11 mouse cellular contexts compared by ENCODE assay signal in genomic region chr14:28004023-28004422, GRCm38 (mm10).
DNase-seq lines count a peak whose midpoint lies in the region; ATAC-seq and TF ChIP-seq lines count a peak whose summit lies in the region.
"Had no signal": no experiment of that assay in that cellular context is flagged by ENCODE, and none has a peak within 500 bp of the region (broad histone marks: within the 10 kb centered on the region; RNA-seq: fewer than 3 reads in every experiment).

No protein-coding gene starts in this region.

- ATAC-seq in monocyte, adult 5-6 weeks (replicated peaks; ENCODE audit: insufficient number of reproducible peaks, low FRiP score, low TSS enrichment, poor library complexity, severe bottlenecking) = no peak
- ATAC-seq: CD4-positive, CD25-positive, alpha-beta regulatory T cell, adult 4 months; intestine, embryonic 15.5 days had no signal

- H3K9ac ChIP-seq in CH12.LX (ENCODE audit: insufficient read depth, low read depth) = no peak overlapping the region
- H3K9ac ChIP-seq: intestine, embryonic 15.5 days; midbrain, embryonic 12.5 days had no signal

- H3K79me2 ChIP-seq in CH12.LX (replicated peaks; ENCODE audit: control insufficient read depth, extremely low read depth, insufficient read depth, poor library complexity, severe bottlenecking) = no peaks in the 10 kb centered on the region

- no peak overlapping the region for H3K4me2 ChIP-seq in CH12.LX (ENCODE audit: insufficient read depth, low read depth, poor library complexity, severe bottlenecking)
- H3K4me2 ChIP-seq: intestine, embryonic 15.5 days; midbrain, embryonic 12.5 days had no signal

- no peaks in the 10 kb centered on the region for H3K27me3 ChIP-seq in CH12.LX (replicated peaks)
- no peaks in the 10 kb centered on the region for H3K27me3 ChIP-seq in heart, embryonic 10.5 days (ENCODE audit: insufficient read depth, poor library complexity, severe bottlenecking)
- H3K27me3 ChIP-seq: intestine, embryonic 15.5 days; midbrain, embryonic 12.5 days had no signal

- TF ChIP-seq POLR2A in CH12.LX (IDR thresholded peaks at IDR 0.05; ENCODE audit: low read depth, low read length) = no peak

- peak; percentile 16 to 33 for DNase-seq in cerebellum, postnatal 14 days
- no peak for DNase-seq in cerebellum, postnatal 36 days
- no peak for DNase-seq in left cerebral cortex, adult 2 months (ENCODE audit: extremely low spot score in 1 of 2, low spot score in 2 of 2)
- no peak for DNase-seq in left cerebral cortex, adult 8-10 months (ENCODE audit: low spot score in 2 of 2)
- peak; percentile 6 for DNase-seq in CH12.LX (ENCODE audit: extremely low read depth)
- DNase-seq in fibroblast of lung, adult 2 months (ENCODE audit: low read depth) = peak; percentile 14
- no peak for DNase-seq in heart, embryonic 10.5 days (ENCODE audit: low spot score)

- H3K9me3 ChIP-seq in CH12.LX (replicated peaks; ENCODE audit: low read length) = no peaks in the 10 kb centered on the region
- H3K9me3 ChIP-seq in heart, embryonic 10.5 days = no peaks in the 10 kb centered on the region
- H3K9me3 ChIP-seq: intestine, embryonic 15.5 days; midbrain, embryonic 12.5 days had no signal

- intact Hi-C loops in left cerebral cortex, adult 2 months (cut with DNase I) = loop anchor here (5.0 to 10.0 kb wide), 2 partner anchors 503 to 1081 kb away; no protein-coding TSS in a partner anchor

- dilution Hi-C loops in CH12.LX (cut with MboI; ENCODE audit: extremely low pct_ligation_motif_present, extremely low pct_unique_long_range_greater_than_20kb, low sequenced_read_pairs) = no loop called here

- peak; percentile 60 for TF ChIP-seq CTCF in left cerebral cortex, adult 2 months (IDR thresholded peaks at IDR 0.05)
- 0 out of 4 replicates have a peak, but pooled peaks of 1 of the 2 experiments have one; percentile 2 for TF ChIP-seq CTCF in CH12.LX (conservative IDR thresholded peaks at IDR 0.05 in 1 of 2, IDR thresholded peaks at IDR 0.05 in 1 of 2; ENCODE audit: low read depth in 2 of 2, low read length in 2 of 2)

- whole genome bisulfite sequencing in heart, embryonic 10.5 days = 50% methylated on average over 4 of the region's 4 CpGs

- H3K4me3 ChIP-seq in left cerebral cortex, adult 2 months = no peak overlapping the region
- no peak overlapping the region for H3K4me3 ChIP-seq in CH12.LX (replicated peaks in 1 of 3; ENCODE audit: low read depth in 2 of 3, low read length in 2 of 3, poor library complexity in 1 of 3)
- H3K4me3 ChIP-seq in heart, embryonic 10.5 days = no peak overlapping the region
- H3K4me3 ChIP-seq: intestine, embryonic 15.5 days; midbrain, embryonic 12.5 days had no signal

- TF ChIP-seq EP300 in CH12.LX (IDR thresholded peaks at IDR 0.05; ENCODE audit: low read length) = no peak

- in situ Hi-C loops in CH12.LX (cut with MboI; ENCODE audit: low pct_ligation_motif_present, low pct_unique_long_range_greater_than_20kb, low sequenced_read_pairs) = no loop called here

- H3K36me3 ChIP-seq in CH12.LX (replicated peaks in 1 of 2; ENCODE audit: control insufficient read depth in 1 of 2, insufficient read depth in 1 of 2, low read length in 1 of 2) = no peaks in the 10 kb centered on the region
- no peaks in the 10 kb centered on the region for H3K36me3 ChIP-seq in heart, embryonic 10.5 days
- H3K36me3 ChIP-seq: intestine, embryonic 15.5 days; midbrain, embryonic 12.5 days had no signal

- peak; percentile 9 for TF ChIP-seq RAD21 in CH12.LX (IDR thresholded peaks at IDR 0.05; ENCODE audit: low read depth, low read length)

- H3K27ac ChIP-seq in left cerebral cortex, adult 2 months = no peak overlapping the region
- no peak overlapping the region for H3K27ac ChIP-seq in CH12.LX (ENCODE audit: insufficient read depth, low read depth)
- no peak overlapping the region for H3K27ac ChIP-seq in heart, embryonic 10.5 days
- H3K27ac ChIP-seq: intestine, embryonic 15.5 days; midbrain, embryonic 12.5 days had no signal

- H3K4me1 ChIP-seq in CH12.LX (ENCODE audit: control insufficient read depth in 1 of 2, insufficient read depth in 2 of 2) = no peaks in the 10 kb centered on the region
- H3K4me1 ChIP-seq in heart, embryonic 10.5 days = 0 out of 2 replicates have a peak, but pooled peaks cover 4% of the 10 kb centered on the region

TF ChIP-seq in CH12.LX, 34 proteins besides CTCF, POLR2A, EP300 and RAD21:
- no peak for TF ChIP-seq MEF2A (IDR thresholded peaks at IDR 0.05; ENCODE audit: borderline replicate concordance, low read depth, low read length)

Comparison
In these comparisons a context has a peak if more than half of its experiments do, and no peak if none do; other contexts are left out.
1. DNase-seq: peak in cerebellum, postnatal 14 days (2 of 2), CH12.LX (single experiment) and fibroblast of lung, adult 2 months (single experiment); none in cerebellum, postnatal 36 days (0 of 2), left cerebral cortex, adult 2 months (0 of 2), left cerebral cortex, adult 8-10 months (0 of 2) and heart, embryonic 10.5 days (single experiment).